Mouse (Mus musculus): Measurements from ENCODE around the gene Tmc8.

DNA sequence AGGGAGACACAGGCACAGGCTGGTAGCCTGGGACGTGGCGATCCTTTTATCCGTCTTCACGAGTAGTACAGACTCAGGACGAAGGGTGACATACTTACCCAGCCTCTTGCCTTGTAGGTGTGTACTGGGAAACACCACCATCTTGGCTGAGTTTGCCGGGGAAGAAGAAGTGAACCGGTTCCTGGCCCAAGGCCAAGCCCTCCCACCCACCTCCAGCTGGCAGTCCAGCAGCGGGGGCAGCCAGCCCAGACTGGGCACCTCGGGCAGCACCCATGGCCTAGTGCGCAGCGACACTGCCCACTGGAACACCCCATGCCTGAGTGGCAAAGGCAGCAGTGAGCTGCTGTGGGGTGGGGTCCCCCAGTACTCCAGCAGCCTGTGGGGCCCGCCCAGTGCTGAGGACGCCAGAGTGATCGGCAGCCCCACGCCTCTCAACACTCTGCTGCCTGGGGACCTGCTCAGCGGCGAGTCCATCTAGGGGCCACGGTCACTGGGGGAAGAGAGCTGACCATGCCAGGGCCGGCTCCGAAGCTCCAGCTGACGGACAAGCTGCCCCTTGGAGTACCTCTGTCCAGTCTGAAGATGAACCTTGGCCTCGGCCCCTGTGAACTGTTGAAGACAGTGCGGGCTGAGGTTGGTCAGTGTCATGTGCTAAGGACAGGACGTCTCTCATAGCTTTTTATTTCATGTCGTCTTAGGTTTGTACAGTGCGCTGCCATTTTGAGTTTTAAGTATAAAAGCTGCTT is 21.3 kb upstream of the Tmc8 start:
- TF ChIP-seq POLR2A (IDR thresholded peaks at IDR 0.05; ENCODE audit: borderline replicate concordance, extremely low read depth, low read depth, low read length) (no peak), CTCF (IDR thresholded peaks at IDR 0.05; ENCODE audit: insufficient read depth, low read length) (no peak)

Data from lung, adult 2 months (tissue).